Mouse (Mus musculus): ENCODE results near the gene Polm. TPM values are rescaled to one million over a fixed set of nuclear protein-coding genes. Genes with fewer than 3 reads are reported as not detected.

Gene Polm
- polyA plus RNA-seq, 1 experiment from 2014 or later = 8.4 TPM

DNA sequence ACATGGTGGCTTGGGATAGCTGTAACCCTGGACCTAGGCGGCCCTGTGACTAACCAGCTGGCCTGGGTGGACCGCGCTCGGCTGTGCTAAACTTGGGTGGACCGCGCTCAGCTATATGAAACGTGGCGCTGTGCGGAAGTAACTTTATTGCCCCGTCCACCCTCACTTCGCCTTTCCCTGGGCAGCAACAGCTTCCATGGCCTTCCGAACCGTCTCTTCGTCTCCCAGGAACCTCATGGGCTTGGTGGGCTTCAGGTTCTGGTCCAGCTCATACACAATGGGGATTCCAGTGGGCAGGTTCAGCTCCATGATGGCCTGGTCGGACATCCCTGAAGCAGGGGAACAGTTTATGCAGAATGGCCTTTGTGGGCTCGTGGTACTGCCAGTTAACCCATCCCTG is 36.3 kb downstream of the Polm start:
- 97% methylated on average over 16 of the region's 16 CpGs for WGBS
- peaks cover 51% of the 10 kb centered on the region for H3K36me3 ChIP-seq (replicated peaks)
- H3K4me3 ChIP-seq (replicated peaks) = no peak overlapping the region

DNA sequence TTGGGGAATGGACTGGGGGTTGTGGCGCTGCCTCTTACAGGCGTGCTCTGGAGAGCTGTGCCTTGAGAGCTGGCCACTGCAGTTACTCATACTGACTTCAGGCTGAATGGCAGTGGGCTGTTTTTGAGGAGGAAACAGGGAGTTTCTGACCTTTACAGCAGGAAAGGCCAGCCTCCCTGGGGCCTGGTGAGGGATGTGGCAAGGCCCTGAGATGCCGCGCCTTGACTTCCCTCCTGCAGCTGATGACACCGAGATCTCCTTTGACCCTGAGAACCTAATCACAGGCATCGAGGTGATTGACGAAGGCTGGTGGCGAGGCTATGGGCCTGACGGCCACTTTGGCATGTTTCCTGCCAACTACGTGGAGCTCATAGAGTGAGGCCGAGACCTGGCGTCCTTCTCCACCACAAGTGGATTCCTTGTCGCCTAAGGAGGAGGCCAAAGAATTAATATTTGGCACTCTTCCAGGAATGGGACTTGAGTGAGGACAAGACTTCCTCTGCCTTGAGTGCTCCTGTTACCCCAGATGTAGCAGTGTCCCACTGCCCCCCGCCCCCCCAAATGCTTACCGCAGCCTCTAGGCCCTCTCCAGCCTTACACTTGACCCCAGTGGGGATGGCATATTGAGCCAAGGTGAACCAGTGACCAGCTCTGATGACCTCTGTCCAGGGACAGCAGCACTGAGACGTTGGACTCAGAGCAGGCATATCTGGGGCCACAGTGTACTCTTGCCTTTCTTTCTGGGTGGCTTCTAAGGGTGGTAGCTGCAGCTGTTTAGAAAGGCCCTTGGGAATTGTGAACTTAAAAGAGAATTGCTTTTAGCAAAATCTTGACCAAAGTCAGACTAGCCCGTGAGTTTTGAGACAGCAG is 38.0 kb downstream of the Polm start:
- Histone ChIP-seq H3K4me3 (replicated peaks) (no peak overlapping the region), H3K27ac (no peak overlapping the region), H3K9ac (no peak overlapping the region), H3K4me1 (peaks cover 6% of the 10 kb centered on the region; the same call in 1 of the 2 replicates), H3K27me3 (no peaks in the 10 kb centered on the region), H3K4me2 (no peak overlapping the region), H3K36me3 (replicated peaks) (peaks cover 66% of the 10 kb centered on the region), H3K9me3 (no peaks in the 10 kb centered on the region)
- no peak for ATAC-seq (ENCODE audit: low FRiP score)
- WGBS = 89% methylated on average over 17 of the region's 17 CpGs

More for the DNA sequence above, 36.3 kb downstream of the Polm start:
- Histone ChIP-seq H3K9ac (no peak overlapping the region), H3K9me3 (no peaks in the 10 kb centered on the region), H3K4me1 (peaks cover 6% of the 10 kb centered on the region; the same call in 1 of the 2 replicates), H3K27ac (no peak overlapping the region), H3K4me2 (no peak overlapping the region), H3K27me3 (no peaks in the 10 kb centered on the region)
- no peak for ATAC-seq (ENCODE audit: low FRiP score)

DNA sequence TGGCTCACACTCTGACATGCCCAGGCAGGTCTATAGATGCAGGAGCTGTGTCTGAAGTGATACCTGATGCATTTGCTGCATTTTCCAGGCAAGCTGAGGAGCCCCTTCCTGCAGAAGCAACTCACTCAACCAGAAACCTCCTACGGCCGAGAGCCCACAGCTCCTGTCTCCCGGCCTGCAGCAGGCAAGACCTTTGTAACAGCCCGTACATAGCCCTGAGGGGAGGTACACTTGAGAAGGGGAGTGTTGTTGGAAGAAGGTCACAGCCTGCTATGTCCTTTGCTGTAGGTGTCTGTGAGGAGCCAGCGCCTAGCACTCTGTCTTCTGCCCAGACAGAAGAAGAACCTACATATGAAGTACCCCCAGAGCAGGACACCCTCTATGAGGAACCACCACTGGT is 39.9 kb downstream of the Polm start:
- Histone ChIP-seq H3K36me3 (replicated peaks) (peaks cover 84% of the 10 kb centered on the region), H3K4me2 (no peak overlapping the region), H3K4me3 (replicated peaks) (no peak overlapping the region), H3K4me1 (no peaks in the 10 kb centered on the region), H3K9me3 (no peaks in the 10 kb centered on the region), H3K27ac (no peak overlapping the region), H3K9ac (no peak overlapping the region), H3K27me3 (no peaks in the 10 kb centered on the region)
- WGBS = 93% methylated on average over 5 of the region's 5 CpGs
- no peak for ATAC-seq (ENCODE audit: low FRiP score)

DNA sequence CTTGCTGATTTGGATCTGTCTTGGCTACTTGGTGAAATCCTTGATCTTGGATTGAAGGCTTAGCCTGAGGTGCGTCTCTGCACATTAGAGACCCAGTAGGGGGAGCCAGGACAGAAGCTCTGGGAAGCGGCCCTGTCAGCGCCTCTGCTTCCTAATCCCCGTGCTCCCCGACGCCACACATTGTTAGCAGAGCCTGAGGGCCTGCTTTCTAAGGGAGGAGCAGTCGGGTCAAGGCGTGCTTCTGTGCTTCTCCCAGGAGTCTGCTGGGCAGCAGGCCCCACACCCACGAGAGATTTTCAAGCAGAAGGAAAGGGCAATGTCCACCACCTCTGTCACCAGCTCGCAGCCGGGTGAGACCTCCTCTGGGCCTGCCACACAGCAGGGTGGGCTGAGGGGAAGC is 40.4 kb downstream of the Polm start:
- Histone ChIP-seq H3K9me3 (no peaks in the 10 kb centered on the region), H3K27ac (no peak overlapping the region), H3K4me3 (replicated peaks) (no peak overlapping the region), H3K4me2 (no peak overlapping the region), H3K4me1 (no peaks in the 10 kb centered on the region), H3K27me3 (no peaks in the 10 kb centered on the region), H3K9ac (no peak overlapping the region), H3K36me3 (replicated peaks) (peaks cover 90% of the 10 kb centered on the region)
- 73% methylated on average over 11 of the region's 11 CpGs for WGBS
- ATAC-seq (ENCODE audit: low FRiP score) = no peak

DNA sequence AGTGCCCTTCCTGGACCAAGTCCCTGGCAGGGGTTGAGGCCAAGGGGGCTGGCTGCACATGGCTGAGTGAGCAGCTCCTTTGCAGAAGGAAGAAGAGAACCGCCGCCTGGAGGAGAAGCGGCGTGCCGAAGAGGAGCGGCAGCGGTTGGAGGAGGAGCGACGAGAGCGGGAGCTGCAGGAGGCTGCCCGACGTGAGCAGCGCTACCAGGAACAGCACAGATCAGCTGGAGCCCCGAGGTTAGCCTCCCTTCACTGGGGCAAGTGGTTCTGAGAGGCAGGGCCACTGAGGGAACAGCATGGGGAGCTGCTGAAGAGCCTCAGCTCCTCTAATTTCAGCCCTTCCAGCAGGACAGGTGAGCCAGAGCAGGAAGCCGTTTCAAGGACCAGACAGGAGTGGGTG is 40.9 kb downstream of the Polm start:
- no peak overlapping the region for H3K4me2 ChIP-seq
- no peak overlapping the region for H3K27ac ChIP-seq
- no peaks in the 10 kb centered on the region for H3K27me3 ChIP-seq
- peaks cover 94% of the 10 kb centered on the region for H3K36me3 ChIP-seq (replicated peaks)
- H3K4me1 ChIP-seq = no peaks in the 10 kb centered on the region
- WGBS = 87% methylated on average over 15 of the region's 15 CpGs
- ATAC-seq (ENCODE audit: low FRiP score) = no peak
- no peak overlapping the region for H3K9ac ChIP-seq
- H3K4me3 ChIP-seq (replicated peaks) = no peak overlapping the region
- no peaks in the 10 kb centered on the region for H3K9me3 ChIP-seq

DNA sequence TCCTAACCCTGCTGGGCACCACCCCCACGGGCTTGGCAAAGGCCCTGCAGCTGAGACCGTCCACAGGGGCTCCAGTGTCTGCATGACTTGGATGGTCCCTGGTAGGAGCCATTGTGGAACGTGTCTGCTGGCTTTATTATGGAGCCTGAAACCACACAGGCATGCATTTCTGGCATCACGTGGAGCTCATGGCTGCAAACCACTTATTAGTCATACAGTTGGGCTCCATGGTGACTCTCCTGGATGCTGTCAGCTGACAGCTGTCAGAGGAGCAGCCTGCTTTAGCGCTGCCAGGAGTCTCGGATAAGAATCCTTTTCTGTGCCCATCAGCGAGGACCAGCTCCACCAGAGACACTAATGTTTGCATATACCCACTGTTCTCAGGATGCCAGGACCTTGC is 42.1 kb downstream of the Polm start:
- 93% methylated on average over 7 of the region's 7 CpGs for WGBS
- Histone ChIP-seq H3K9me3 (no peaks in the 10 kb centered on the region), H3K9ac (no peak overlapping the region), H3K4me2 (no peak overlapping the region), H3K4me3 (replicated peaks) (no peak overlapping the region), H3K36me3 (replicated peaks) (peaks cover 92% of the 10 kb centered on the region), H3K4me1 (no peaks in the 10 kb centered on the region), H3K27ac (no peak overlapping the region), H3K27me3 (no peaks in the 10 kb centered on the region)
- no peak for ATAC-seq (ENCODE audit: low FRiP score)

DNA sequence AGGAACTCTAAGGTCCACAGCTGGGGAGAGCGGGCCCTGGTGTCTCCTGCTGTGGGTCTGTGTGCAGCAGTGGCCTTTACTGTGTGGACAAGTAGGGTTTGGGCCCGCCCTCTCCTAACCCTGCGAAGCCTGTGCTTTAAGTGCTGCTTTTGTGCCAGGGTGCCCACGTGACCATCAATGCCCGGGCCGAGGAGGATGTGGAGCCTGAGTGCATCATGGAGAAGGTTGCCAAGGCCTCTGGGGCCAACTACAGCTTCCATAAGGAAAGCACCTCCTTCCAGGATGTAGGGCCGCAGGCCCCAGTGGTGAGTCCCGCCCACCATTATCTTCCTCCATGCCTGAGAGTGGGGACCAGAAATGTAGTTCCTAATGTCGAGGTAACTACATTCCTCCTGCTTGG is 42.5 kb downstream of the Polm start:
- no peak overlapping the region for H3K9ac ChIP-seq
- peaks cover 1% of the 10 kb centered on the region; the same call in 1 of the 2 replicates for H3K4me1 ChIP-seq
- H3K4me2 ChIP-seq = no peak overlapping the region
- 94% methylated on average over 9 of the region's 9 CpGs for WGBS
- no peak overlapping the region for H3K4me3 ChIP-seq (replicated peaks)
- no peaks in the 10 kb centered on the region for H3K27me3 ChIP-seq
- no peak overlapping the region for H3K27ac ChIP-seq
- H3K9me3 ChIP-seq = no peaks in the 10 kb centered on the region
- no peak for ATAC-seq (ENCODE audit: low FRiP score)
- H3K36me3 ChIP-seq (replicated peaks) = peaks cover 90% of the 10 kb centered on the region

DNA sequence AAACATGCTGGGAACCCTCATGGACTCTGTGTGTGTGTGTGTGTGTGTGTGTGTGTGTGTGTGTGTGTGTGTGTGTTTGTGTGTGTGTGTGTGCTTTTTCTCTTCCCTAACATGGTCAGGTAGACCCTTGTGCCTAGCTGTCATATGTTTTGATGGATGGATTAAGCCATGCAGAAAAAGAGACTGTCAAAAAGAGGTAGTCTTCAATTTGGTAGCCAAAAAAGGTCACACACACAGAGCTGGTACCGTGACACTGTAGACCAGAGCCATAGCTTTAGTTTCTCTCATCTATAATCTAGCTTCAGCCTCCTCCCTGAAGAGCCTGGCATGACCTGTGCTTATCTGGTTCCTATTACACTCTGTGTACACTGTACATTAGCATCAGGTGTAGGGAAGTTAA is 47.4 kb downstream of the Polm start:
- Histone ChIP-seq H3K9me3 (no peaks in the 10 kb centered on the region), H3K9ac (no peak overlapping the region), H3K4me2 (no peak overlapping the region), H3K36me3 (replicated peaks) (peaks cover 45% of the 10 kb centered on the region), H3K27me3 (no peaks in the 10 kb centered on the region), H3K4me1 (peaks cover 26% of the 10 kb centered on the region), H3K27ac (no peak overlapping the region), H3K4me3 (replicated peaks) (no peak overlapping the region)
- 96% methylated on average over 1 of the region's 1 CpGs for WGBS
- ATAC-seq (ENCODE audit: low FRiP score) = no peak

DNA sequence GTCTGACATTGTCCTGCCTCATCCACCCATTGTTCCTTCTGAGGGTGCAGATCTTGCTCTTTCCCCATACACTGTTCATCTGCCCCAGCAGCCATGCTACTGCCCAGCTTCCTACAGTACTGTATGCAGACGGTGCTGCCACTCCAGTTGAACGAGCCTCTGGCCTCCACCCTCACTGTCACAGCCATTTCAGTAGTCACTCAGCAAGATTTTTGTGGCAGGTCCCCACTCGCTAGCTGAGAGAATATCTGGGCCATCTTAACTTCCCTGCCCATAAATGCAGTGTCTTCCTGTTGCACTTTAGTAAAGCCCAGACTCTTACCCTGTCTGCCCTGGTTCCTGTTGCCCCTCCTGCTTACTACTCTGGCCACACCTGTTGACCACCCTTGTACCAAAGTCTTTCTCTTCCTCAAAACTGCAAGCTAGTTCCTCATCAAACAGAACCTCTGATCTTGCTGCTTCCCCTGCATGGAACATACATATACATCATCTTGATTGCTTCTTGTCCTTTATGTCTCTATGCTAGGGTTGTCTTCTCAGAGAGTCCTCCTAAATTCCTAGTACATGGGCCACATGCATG is 48.0 kb downstream of the Polm start:
- H3K4me1 ChIP-seq = peaks cover 26% of the 10 kb centered on the region
- 82% methylated on average over 3 of the region's 3 CpGs for WGBS
- H3K9ac ChIP-seq = no peak overlapping the region
- H3K4me3 ChIP-seq (replicated peaks) = 0 out of 2 replicates have a peak overlapping the region, but pooled peaks have one; percentile 66
- ATAC-seq (ENCODE audit: low FRiP score) = no peak
- no peaks in the 10 kb centered on the region for H3K9me3 ChIP-seq
- H3K27ac ChIP-seq = no peak overlapping the region
- peak overlapping the region; percentile 87 for H3K4me2 ChIP-seq
- H3K36me3 ChIP-seq (replicated peaks) = peaks cover 39% of the 10 kb centered on the region
- H3K27me3 ChIP-seq = no peaks in the 10 kb centered on the region

DNA sequence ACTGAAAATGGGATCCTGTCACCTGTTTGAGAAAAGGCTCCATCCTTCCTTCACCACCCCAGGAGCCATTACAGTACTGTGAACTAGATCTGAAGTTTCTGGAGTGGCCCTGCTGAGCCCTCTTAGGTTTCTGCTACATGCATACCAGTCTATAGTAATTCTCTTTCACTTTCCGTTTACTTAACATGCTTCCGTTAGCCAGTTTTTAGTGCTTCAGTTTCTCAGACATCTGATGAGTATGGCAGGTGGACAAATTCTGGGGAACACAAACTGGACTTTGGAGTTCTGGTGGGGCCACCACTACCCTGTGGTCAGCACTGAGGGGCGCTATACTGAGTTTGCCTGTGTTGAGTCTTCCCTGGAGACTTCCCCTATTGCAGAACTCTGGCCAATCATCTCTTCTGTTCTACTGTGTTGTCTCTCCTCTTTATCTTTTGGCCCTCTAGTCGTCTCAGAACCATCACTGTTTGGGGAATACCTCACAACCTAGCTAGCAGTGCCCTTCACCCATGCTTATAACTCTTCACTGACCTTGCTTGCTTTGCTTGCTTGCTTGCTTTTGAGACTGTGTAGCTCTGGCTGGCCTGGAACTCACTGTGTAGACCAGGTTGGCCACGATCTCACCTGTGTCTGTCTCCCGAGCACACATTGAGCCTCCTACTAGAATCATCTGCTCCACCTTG is 48.6 kb downstream of the Polm start:
- no peak overlapping the region for H3K27ac ChIP-seq
- peak overlapping the region; percentile 74 for H3K9ac ChIP-seq
- peaks cover 26% of the 10 kb centered on the region for H3K4me1 ChIP-seq
- H3K4me3 ChIP-seq (replicated peaks) = peak overlapping the region; percentile 66
- no peaks in the 10 kb centered on the region for H3K27me3 ChIP-seq
- H3K4me2 ChIP-seq = peak overlapping the region; percentile 87
- peaks cover 33% of the 10 kb centered on the region for H3K36me3 ChIP-seq (replicated peaks)
- no peak for ATAC-seq (ENCODE audit: low FRiP score)
- H3K9me3 ChIP-seq = no peaks in the 10 kb centered on the region
- WGBS = 77% methylated on average over 6 of the region's 6 CpGs

DNA sequence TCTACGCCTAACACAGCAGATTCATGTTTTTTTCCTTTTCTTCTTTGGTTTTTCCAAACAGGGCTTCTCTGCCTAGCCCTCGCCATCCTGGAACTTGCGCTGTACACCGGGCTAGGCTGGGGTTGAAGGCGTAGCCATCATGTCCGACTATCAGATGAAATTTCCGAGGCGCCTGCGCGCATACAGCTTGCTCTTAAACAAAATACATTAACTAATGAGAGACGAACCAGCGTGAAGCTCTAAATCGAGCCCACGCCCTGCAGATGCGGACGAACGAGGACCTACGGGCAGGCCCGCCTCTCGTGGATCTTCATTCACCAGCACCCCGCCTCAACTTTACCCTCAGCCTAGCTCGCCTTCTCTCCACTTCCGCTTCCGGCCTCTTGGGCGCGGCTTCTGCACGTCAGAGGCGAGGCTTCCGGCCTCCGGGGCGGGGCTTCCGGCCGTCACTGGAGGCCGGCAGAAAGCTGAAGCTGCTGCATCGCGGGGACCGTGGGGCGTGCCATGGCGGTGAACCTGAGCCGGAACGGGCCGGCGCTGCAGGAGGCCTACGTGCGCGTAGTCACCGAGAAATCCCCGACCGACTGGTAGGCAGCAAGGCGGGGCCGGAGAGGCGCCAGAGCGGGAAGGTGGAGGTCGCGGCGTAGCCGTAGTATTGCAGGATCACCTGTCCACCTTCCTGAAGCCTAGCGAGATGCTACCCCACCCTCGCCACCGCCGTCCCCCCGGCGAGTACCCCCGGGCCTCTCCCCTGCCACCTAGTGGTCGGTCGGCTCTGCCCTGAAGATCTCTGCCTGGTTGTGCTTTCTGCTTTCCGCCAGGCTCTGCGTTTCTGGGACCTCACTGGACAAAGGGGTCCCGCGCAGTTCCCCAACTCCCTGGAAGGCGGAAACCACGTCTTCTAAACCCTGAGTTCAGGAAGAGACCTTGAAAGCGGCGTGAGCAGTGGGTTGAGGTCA is 49.5 kb downstream of the Polm start, which contains the start of gene Dbnl:
Dbnl (plus strand) TSS at position 433 of the 959 bp plus-strand sequence.
- ATAC-seq (ENCODE audit: low FRiP score) = peak; percentile 97
- H3K27ac ChIP-seq = peak within 1 kb of the TSS; percentile 87
- H3K9ac ChIP-seq = peak within 1 kb of the TSS; percentile 74
- peaks cover 24% of the 10 kb centered on the region for H3K36me3 ChIP-seq (replicated peaks)
- no peaks in the 10 kb centered on the region for H3K9me3 ChIP-seq
- no peaks in the 10 kb centered on the region for H3K27me3 ChIP-seq
- under 1% methylated on average over 74 of the region's 74 CpGs for WGBS
- peak within 1 kb of the TSS; percentile 66 for H3K4me3 ChIP-seq (replicated peaks)
- peak within 1 kb of the TSS; percentile 87 for H3K4me2 ChIP-seq
- peaks cover 26% of the 10 kb centered on the region for H3K4me1 ChIP-seq
